Mouse (Mus musculus) CD4-positive, CD25-positive, alpha-beta regulatory T cell, adult 4 months (primary cell): ENCODE data around the gene Topbp1. TPM values are rescaled to one million over a fixed set of nuclear protein-coding genes. Genes with fewer than 3 reads are reported as not detected.
"Not testable (repeated sequence)": the region's sequence is repeated elsewhere in the genome, so short reads cannot be mapped to it uniquely, and the experiment has no call there.

Experiments
- ATAC-seq: one replicate; pipeline ENCODE4 v1.8.0; 2017
- polyA plus RNA-seq, 2 experiments: library from polyadenylated mRNA; unstranded; fragments of 100-300 nt; shearing (Covaris generic); gene quantifications; one replicate each; pipeline ENCODE4 v1.2.1; 2017

Gene Topbp1
- polyA plus RNA-seq, 2 experiments from 2014 or later = 25.0 to 27.5 TPM

- ATAC-seq = not testable (repeated sequence)
Observed at GRCm38 (mm10) chr9:103353500-103354260, 48.7 kb downstream of the Topbp1 start.

DNA sequence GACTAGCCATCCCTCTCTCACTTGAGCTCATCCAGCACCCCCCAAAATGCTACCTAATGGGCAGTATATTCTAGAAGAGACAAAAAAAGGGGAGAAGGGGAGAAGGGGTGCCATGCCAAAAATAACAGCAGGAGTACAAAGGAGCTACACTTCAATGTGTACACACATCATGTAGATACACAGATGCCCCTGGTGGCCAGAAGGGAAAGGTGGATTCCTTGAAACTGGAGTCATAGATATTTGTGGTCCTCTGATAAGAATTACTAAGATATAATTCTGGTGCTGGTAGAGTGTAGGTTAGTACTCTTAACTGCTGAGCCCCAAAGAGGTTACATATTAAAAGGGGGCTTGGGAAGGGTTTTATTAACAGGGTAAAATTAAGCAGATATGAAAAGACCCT is 52.9 kb downstream of the Topbp1 start:
- no peak for ATAC-seq

DNA sequence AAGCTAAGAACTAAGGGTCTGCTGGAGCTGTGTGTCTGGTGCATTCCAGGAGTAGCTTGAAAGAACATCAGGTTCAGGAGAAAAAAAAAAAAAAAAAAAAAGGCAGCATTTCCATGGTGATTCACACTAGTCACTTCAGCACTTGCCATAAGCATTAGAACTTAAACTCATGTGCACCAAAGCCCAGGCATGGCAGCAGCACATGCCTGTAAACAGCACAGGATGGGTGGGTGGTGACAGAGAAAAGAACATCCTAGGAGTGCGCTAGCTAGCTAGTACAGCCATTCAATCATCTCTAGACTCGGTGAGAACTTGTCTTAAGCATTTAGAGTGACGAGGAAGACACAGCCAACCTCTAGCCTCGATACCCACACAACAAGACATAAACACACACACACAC is 53.5 kb downstream of the Topbp1 start:
- no peak for ATAC-seq

- no peak for ATAC-seq
Observed at GRCm38 (mm10) chr9:103360642-103361041, 55.6 kb downstream of the Topbp1 start.

GRCm38 (mm10) chr9:103363088-103363487 is 58.1 kb downstream of the Topbp1 start:
- no peak for ATAC-seq

- no peak for ATAC-seq
Observed at GRCm38 (mm10) chr9:103363730-103364417, 58.9 kb downstream of the Topbp1 start.

DNA sequence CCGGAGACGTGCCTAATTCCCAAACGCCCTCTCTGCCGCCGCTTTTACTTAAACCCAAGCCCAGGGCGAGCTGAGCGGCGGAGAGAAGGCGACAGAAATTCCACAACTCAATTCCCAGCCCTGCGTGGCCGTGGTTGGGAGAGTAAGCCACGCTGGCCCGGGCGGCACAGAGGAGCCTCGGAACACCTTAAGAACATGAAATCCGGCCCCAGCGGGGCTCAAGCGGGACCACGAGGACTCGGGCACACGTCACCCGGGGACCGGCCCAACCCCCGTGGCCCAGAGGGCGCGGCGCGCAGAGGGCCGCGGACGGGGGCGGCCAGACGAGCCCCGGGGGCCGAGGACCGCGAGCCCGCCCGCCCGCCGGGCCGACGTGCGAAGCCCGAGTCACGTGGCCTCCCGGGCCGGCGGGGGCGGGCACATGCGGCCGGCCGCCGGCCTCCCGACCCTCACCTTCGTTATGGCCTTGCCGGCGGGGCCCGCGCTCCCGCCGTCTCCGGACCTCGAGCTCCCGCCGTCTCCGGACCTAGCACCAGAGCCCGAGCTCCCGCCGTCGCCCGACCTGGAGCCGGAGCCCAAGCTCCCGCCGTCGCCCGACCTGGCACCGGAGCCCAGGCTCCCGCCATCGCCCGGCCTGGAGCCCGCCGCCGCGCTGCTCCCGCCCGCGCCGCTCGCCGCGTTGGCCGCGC is 59.7 kb downstream of the Topbp1 start:
- ATAC-seq = peak; percentile 1

GRCm38 (mm10) chr9:103365290-103366247 is 60.6 kb downstream of the Topbp1 start, which contains the start of gene Cdv3:
Gene Cdv3, minus strand, starts transcription at chr9:103365840.
- ATAC-seq = peak; percentile 95

- ATAC-seq = no peak
Observed at GRCm38 (mm10) chr9:103366356-103366755, 61.3 kb downstream of the Topbp1 start.

DNA sequence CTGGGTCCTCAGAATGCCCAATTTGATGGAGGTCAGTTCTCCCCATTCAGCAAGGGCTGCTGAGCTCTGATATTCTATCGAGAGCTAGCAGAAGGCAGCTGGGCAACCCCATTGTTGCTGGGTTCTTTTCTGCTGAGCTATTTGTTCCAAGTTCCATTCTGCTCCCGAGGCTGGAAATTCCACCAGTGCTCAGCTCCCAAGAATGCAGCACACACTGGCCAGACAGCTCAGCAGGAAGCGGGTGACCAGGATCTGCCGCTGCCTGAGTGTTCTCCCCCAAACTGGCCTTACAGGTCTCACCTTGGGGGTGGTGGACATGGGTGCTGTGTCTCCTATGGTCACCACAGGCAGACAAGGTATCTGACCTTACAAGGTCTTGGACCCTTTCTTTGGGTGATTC is 64.9 kb downstream of the Topbp1 start:
- ATAC-seq = no peak

DNA sequence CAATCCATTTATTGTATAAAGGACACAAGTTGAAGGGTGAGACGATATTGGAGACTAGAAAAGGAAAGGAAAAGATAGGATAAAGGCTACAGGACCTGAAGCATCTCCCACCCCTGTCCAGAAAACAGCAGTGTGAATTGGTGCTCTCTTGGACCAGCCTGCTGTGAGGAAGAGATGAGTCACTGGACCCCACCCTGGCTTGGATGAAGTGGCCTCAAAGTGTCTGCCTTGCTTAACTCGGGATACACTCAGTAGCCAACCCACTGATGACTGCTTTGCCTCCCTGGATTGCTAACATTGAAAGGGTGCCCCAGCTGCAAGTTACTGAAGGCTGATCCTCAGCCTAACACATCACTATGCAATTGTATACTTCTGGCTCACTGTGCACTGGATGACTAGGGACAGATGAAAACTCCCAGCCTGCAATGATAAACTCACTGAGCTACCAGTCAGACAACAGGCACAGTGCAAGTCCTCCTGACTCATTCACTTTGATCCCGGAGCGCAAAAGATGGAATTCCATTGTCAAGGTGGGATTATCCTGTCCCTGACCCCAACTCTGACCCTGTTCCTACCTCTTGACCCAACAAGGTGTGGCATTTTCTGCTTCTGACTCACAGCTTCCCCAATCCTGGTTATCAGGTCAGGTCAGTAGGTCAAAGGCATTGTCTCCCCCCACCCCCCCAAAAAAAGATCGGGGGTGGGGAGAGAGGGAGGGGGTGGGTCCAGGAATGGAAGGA is 67.4 kb downstream of the Topbp1 start:
- no peak for ATAC-seq

- ATAC-seq = no peak
Observed at GRCm38 (mm10) chr9:103376346-103377320, 71.6 kb downstream of the Topbp1 start.

DNA sequence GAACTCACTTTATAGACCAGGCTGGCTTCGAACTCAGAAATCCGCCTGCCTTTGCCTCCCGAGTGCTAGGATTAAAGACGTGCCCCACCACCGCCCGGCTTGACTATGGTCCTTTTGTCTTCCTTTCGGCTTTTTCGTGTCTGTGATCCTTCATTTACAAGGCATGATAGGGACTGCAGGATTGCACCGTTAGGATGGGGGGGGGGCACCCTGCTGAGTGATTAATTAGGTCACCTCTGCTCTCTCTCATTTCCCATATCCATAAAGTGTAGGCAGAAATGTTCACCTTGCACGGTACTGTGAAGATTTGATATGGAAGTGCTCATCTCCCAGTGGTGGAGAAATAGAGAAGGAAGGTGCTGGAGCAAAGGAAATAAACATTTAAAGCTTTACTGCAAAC is 73.7 kb downstream of the Topbp1 start:
- no peak for ATAC-seq

DNA sequence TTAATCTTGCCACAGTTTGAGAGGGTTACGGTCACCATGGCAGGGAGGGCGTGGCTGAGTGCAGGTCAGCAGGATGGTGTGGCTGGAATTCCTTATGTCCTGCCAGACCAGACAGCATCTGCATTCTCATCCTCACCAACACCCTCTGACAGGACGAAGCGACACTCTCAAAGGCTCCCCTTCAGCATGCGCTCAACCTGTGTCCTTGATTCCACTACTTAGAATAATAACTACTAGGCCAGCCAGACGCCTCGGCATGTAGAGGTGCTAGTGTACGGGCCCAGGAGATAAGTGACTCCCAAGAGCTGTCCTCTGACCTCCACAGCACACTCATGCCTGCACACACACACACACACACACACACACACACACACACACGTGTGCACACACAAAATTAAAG is 74.2 kb downstream of the Topbp1 start:
- no peak for ATAC-seq

GRCm38 (mm10) chr9:103380566-103380965 is 75.6 kb downstream of the Topbp1 start:
- ATAC-seq = no peak

DNA sequence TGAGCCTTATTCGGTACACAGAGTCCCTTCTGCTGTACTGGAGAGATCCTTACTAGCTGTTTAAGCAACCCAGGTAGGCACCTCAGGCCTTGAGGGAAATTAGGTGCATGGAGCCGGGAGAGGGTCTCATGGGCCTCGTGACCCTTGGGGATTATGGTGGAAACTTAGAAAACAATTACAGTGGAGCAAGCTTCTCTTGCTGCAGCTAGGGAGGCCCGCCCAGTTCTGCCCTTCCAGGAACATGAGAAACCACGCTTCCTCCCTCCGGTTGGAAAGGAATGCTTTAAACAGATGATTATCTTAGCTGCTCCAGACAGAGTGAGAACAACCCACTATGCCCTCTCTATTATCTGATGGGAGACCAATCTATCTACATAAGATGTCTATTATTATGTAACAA is 78.0 kb downstream of the Topbp1 start:
- ATAC-seq = no peak

DNA sequence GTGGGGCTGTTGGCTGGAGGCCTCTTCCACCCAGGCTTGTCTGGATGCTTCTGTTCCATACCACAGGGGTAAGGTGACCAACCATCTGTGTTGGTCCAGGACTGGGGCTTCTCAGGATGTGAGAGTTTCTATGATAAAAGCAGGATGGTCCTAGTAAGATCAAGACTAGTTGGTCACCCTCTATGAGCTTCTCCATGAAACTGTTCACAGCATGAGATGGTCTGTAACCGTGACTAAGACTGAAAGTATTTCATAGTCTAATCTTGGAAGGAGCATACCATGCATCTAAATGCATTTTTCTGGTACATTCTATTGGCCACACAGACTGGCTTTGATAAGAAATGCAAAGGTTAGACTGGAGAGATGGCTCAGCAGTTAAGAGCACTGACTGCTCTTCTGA is 78.6 kb downstream of the Topbp1 start:
- ATAC-seq = no peak

DNA sequence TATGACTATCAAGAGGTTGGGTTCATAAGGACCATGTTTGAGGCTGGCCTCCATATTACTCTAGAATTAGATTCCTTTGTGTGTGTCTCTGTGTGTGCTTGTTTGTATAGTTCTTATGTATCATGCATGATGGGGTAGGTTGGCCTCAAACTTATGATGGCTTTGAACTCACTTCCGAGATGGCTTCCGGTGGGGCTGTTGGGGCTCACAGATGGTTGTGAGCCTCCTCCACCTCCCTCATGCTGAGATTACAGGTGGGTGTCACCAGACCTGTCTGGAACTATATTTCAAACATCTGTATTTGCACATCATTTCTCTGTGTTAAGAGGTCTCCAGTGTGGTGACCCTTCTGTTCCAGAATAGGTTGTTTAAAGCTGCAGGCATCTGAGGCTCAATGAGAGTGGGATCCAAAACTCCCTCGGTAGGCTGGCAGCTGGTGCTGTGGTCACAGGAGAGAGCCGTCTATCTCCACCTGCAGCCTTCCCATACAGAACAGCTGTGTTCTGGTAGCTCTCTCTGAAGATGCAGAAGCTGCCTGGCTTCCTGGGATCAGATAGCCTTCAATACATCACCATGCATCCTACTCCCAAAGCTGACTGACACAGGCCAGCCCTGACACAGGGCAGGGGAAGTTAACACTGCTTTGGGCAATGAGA is 79.3 kb downstream of the Topbp1 start:
- no peak for ATAC-seq

DNA sequence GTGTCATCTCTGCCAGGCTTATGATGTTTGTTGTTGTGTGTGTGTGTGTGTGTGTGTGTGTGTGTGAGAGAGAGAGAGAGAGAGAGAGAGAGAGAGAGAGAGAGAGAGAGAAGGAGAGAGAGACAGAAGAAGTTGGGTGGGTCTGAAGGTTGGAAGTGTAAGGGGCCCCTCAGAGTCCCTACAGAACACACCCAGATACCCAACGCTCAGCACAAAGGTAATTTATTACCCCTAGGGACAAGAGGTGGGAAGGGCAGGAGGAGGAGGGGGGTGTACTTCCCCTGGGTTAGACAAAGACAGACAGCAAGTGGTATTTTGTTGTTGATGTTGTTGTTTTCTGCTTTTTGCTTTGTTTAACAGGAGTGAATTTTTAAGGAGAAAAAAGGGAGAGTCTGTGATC is 80.6 kb downstream of the Topbp1 start:
- ATAC-seq = no peak

DNA sequence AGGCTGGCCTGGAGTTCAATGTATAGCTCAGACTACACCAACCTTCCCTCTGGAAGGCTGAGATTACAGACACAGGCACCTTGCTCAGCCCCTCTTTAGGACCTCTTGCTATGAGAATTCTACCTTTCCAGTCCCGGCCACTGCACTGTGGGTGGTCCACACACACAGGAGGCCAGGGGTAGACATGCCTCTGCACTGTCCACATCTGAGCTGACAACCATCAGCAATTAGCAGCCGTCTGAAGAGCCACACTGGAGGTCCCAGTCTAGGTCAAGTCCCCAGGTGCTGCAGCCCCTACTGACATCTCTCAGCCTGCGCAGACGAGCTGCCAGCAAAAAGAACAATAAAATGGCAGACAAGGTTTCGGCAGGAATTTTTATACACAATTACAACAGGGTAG is 81.6 kb downstream of the Topbp1 start:
- ATAC-seq = no peak
